Mouse (Mus musculus): Measurements from ENCODE around the gene Akt1. TPM values are rescaled to one million over a fixed set of nuclear protein-coding genes. Genes with fewer than 3 reads are reported as not detected.

Akt1 gene
- polyA plus RNA-seq, 1 experiment from 2014 or later, result 42.4 TPM

- H3K27ac ChIP-seq (ENCODE audit: low read length), result peak overlapping the region; percentile 99
- peaks cover 57% of the 10 kb centered on the region for H3K4me1 ChIP-seq (replicated peaks; ENCODE audit: control insufficient read depth, insufficient read depth, low read length)
- H3K27me3 ChIP-seq (ENCODE audit: control insufficient read depth, insufficient read depth, low read depth, low read length), result peaks cover 12% of the 10 kb centered on the region; the same call in 1 of the 2 replicates
- ATAC-seq (ENCODE audit: low read depth), result peak; percentile 26; the same call in 1 of the 2 replicates
- H3K4me3 ChIP-seq (ENCODE audit: low read length), result peak overlapping the region; percentile 96
- peak overlapping the region; percentile 100; the same call in 1 of the 2 replicates for H3K9ac ChIP-seq (ENCODE audit: low read length)
- 15% methylated on average over 18 of the region's 18 CpGs for WGBS
- H3K36me3 ChIP-seq (ENCODE audit: control insufficient read depth, insufficient read depth, low read length), result 0 out of 2 replicates have a peak, but pooled peaks cover 2% of the 10 kb centered on the region
- peak overlapping the region; percentile 82 for H3K4me2 ChIP-seq (ENCODE audit: low read depth, low read length)
- H3K9me3 ChIP-seq (ENCODE audit: control insufficient read depth, low read length), result no peaks in the 10 kb centered on the region
Observed at GRCm38 (mm10) chr12:112675245-112676035, 756 bp upstream of the Akt1 start.

- peak overlapping the region; percentile 100 for H3K9ac ChIP-seq (ENCODE audit: low read length)
- peak overlapping the region; percentile 99 for H3K27ac ChIP-seq (ENCODE audit: low read length)
- H3K4me2 ChIP-seq (ENCODE audit: low read depth, low read length), result peak overlapping the region; percentile 82
- H3K36me3 ChIP-seq (ENCODE audit: control insufficient read depth, insufficient read depth, low read length), result peaks cover 16% of the 10 kb centered on the region
- H3K9me3 ChIP-seq (ENCODE audit: control insufficient read depth, low read length), result no peaks in the 10 kb centered on the region
- peak overlapping the region; percentile 96 for H3K4me3 ChIP-seq (ENCODE audit: low read length)
- H3K4me1 ChIP-seq (replicated peaks; ENCODE audit: control insufficient read depth, insufficient read depth, low read length), result peaks cover 56% of the 10 kb centered on the region
- H3K27me3 ChIP-seq (ENCODE audit: control insufficient read depth, insufficient read depth, low read depth, low read length), result no peaks in the 10 kb centered on the region
- ATAC-seq (ENCODE audit: low read depth), result peak; percentile 10
- 0% methylated on average over 32 of the region's 68 CpGs for WGBS
Observed at GRCm38 (mm10) chr12:112673576-112674091, 1.1 kb downstream of the Akt1 start.

GRCm38 (mm10) chr12:112672744-112673575 lies 1.7 kb downstream of the Akt1 start:
- Histone ChIP-seq H3K4me1 (replicated peaks; ENCODE audit: control insufficient read depth, insufficient read depth, low read length) (peaks cover 56% of the 10 kb centered on the region), H3K4me3 (ENCODE audit: low read length) (peak overlapping the region; percentile 96), H3K27ac (ENCODE audit: low read length) (peak overlapping the region; percentile 99), H3K9me3 (ENCODE audit: control insufficient read depth, low read length) (no peaks in the 10 kb centered on the region), H3K36me3 (ENCODE audit: control insufficient read depth, insufficient read depth, low read length) (peaks cover 18% of the 10 kb centered on the region), H3K27me3 (ENCODE audit: control insufficient read depth, insufficient read depth, low read depth, low read length) (no peaks in the 10 kb centered on the region), H3K9ac (ENCODE audit: low read length) (peak overlapping the region; percentile 100), H3K4me2 (ENCODE audit: low read depth, low read length) (peak overlapping the region; percentile 82)
- under 1% methylated on average over 21 of the region's 21 CpGs for whole genome bisulfite sequencing
- ATAC-seq (ENCODE audit: low read depth), result peak; percentile 16; the same call in 1 of the 2 replicates

- 76% methylated on average over 7 of the region's 7 CpGs for WGBS
Observed at GRCm38 (mm10) chr12:112671891-112672290, 2.8 kb downstream of the Akt1 start.

GRCm38 (mm10) chr12:112670718-112671393 lies 3.8 kb downstream of the Akt1 start:
- peak overlapping the region; percentile 82 for H3K4me2 ChIP-seq (ENCODE audit: low read depth, low read length)
- H3K9ac ChIP-seq (ENCODE audit: low read length), result peak overlapping the region; percentile 53
- no peak overlapping the region; the same call in 1 of the 2 replicates for H3K4me3 ChIP-seq (ENCODE audit: low read length)
- peak overlapping the region; percentile 32; the same call in 1 of the 2 replicates for H3K27ac ChIP-seq (ENCODE audit: low read length)
- H3K36me3 ChIP-seq (ENCODE audit: control insufficient read depth, insufficient read depth, low read length), result peaks cover 18% of the 10 kb centered on the region
- H3K27me3 ChIP-seq (ENCODE audit: control insufficient read depth, insufficient read depth, low read depth, low read length), result no peaks in the 10 kb centered on the region
- no peaks in the 10 kb centered on the region for H3K9me3 ChIP-seq (ENCODE audit: control insufficient read depth, low read length)
- H3K4me1 ChIP-seq (replicated peaks; ENCODE audit: control insufficient read depth, insufficient read depth, low read length), result peaks cover 67% of the 10 kb centered on the region
- WGBS, result 38% methylated on average over 9 of the region's 9 CpGs
- ATAC-seq (ENCODE audit: low read depth), result no peak

More at GRCm38 (mm10) chr12:112671891-112672290, 2.8 kb downstream of the Akt1 start:
- peaks cover 60% of the 10 kb centered on the region for H3K4me1 ChIP-seq (replicated peaks; ENCODE audit: control insufficient read depth, insufficient read depth, low read length)
- peak overlapping the region; percentile 82 for H3K4me2 ChIP-seq (ENCODE audit: low read depth, low read length)
- ATAC-seq (ENCODE audit: low read depth), result no peak
- H3K27me3 ChIP-seq (ENCODE audit: control insufficient read depth, insufficient read depth, low read depth, low read length), result no peaks in the 10 kb centered on the region
- no peak overlapping the region; the same call in 1 of the 2 replicates for H3K27ac ChIP-seq (ENCODE audit: low read length)
- H3K9ac ChIP-seq (ENCODE audit: low read length), result peak overlapping the region; percentile 39; the same call in 1 of the 2 replicates
- no peaks in the 10 kb centered on the region for H3K9me3 ChIP-seq (ENCODE audit: control insufficient read depth, low read length)
- H3K4me3 ChIP-seq (ENCODE audit: low read length), result peak overlapping the region; percentile 96
- H3K36me3 ChIP-seq (ENCODE audit: control insufficient read depth, insufficient read depth, low read length), result peaks cover 18% of the 10 kb centered on the region

- WGBS, result 56% methylated on average over 10 of the region's 10 CpGs
- no peaks in the 10 kb centered on the region for H3K27me3 ChIP-seq (ENCODE audit: control insufficient read depth, insufficient read depth, low read depth, low read length)
- H3K36me3 ChIP-seq (ENCODE audit: control insufficient read depth, insufficient read depth, low read length), result peaks cover 18% of the 10 kb centered on the region
- H3K4me3 ChIP-seq (ENCODE audit: low read length), result no peak overlapping the region
- peak overlapping the region; percentile 19; the same call in 1 of the 2 replicates for H3K27ac ChIP-seq (ENCODE audit: low read length)
- H3K9ac ChIP-seq (ENCODE audit: low read length), result peak overlapping the region; percentile 35; the same call in 1 of the 2 replicates
- no peak overlapping the region for H3K4me2 ChIP-seq (ENCODE audit: low read depth, low read length)
- ATAC-seq (ENCODE audit: low read depth), result no peak
- peaks cover 83% of the 10 kb centered on the region for H3K4me1 ChIP-seq (replicated peaks; ENCODE audit: control insufficient read depth, insufficient read depth, low read length)
- no peaks in the 10 kb centered on the region for H3K9me3 ChIP-seq (ENCODE audit: control insufficient read depth, low read length)
Observed at GRCm38 (mm10) chr12:112667619-112668297, 6.9 kb downstream of the Akt1 start.

- H3K4me2 ChIP-seq (ENCODE audit: low read depth, low read length), result peak overlapping the region; percentile 30; the same call in 1 of the 2 replicates
- peaks cover 16% of the 10 kb centered on the region for H3K36me3 ChIP-seq (ENCODE audit: control insufficient read depth, insufficient read depth, low read length)
- 66% methylated on average over 9 of the region's 9 CpGs for WGBS
- 0 out of 2 replicates have a peak overlapping the region, but pooled peaks have one; percentile 33 for H3K9ac ChIP-seq (ENCODE audit: low read length)
- no peak; the same call in 1 of the 2 replicates for ATAC-seq (ENCODE audit: low read depth)
- H3K4me3 ChIP-seq (ENCODE audit: low read length), result no peak overlapping the region
- no peaks in the 10 kb centered on the region for H3K9me3 ChIP-seq (ENCODE audit: control insufficient read depth, low read length)
- peak overlapping the region; percentile 93 for H3K27ac ChIP-seq (ENCODE audit: low read length)
- H3K27me3 ChIP-seq (ENCODE audit: control insufficient read depth, insufficient read depth, low read depth, low read length), result no peaks in the 10 kb centered on the region
- H3K4me1 ChIP-seq (replicated peaks; ENCODE audit: control insufficient read depth, insufficient read depth, low read length), result peaks cover 83% of the 10 kb centered on the region
Observed at GRCm38 (mm10) chr12:112665881-112666544, 8.7 kb downstream of the Akt1 start.

- 12% methylated on average over 18 of the region's 18 CpGs for WGBS
- Histone ChIP-seq H3K9me3 (ENCODE audit: control insufficient read depth, low read length) (no peaks in the 10 kb centered on the region), H3K27ac (ENCODE audit: low read length) (peak overlapping the region; percentile 93), H3K4me1 (replicated peaks; ENCODE audit: control insufficient read depth, insufficient read depth, low read length) (peaks cover 82% of the 10 kb centered on the region), H3K27me3 (ENCODE audit: control insufficient read depth, insufficient read depth, low read depth, low read length) (no peaks in the 10 kb centered on the region), H3K9ac (ENCODE audit: low read length) (peak overlapping the region; percentile 54), H3K4me2 (ENCODE audit: low read depth, low read length) (peak overlapping the region; percentile 30), H3K4me3 (ENCODE audit: low read length) (no peak overlapping the region), H3K36me3 (ENCODE audit: control insufficient read depth, insufficient read depth, low read length) (peaks cover 16% of the 10 kb centered on the region)
- ATAC-seq (ENCODE audit: low read depth), result peak; percentile 57
Observed at GRCm38 (mm10) chr12:112665445-112665844, 9.2 kb downstream of the Akt1 start.
